Mouse (Mus musculus) small intestine, adult 2 months (tissue): ENCODE measurements around the gene Zfyve28.

ENCODE experiments used
- CTCF ChIP-seq: fragments of 200-500 bp; IDR thresholded peaks from 2 replicates; pipeline ENCODE4 v1.5.1; 2012; ENCODE audit warnings: low read depth, mild to moderate bottlenecking, control low read depth, inconsistent platforms, low read length, moderate library complexity, mixed read lengths; ENCODE audit not compliant: insufficient replicate concordance, insufficient read length; ENCODE audit errors: extremely low read depth
- POLR2A ChIP-seq: fragments of 200-500 bp; IDR thresholded peaks from 2 replicates; pipeline ENCODE4 v1.6.1; 2012; ENCODE audit warnings: low read depth, mild to moderate bottlenecking, control low read depth, inconsistent platforms, low read length, moderate library complexity

GRCm38 (mm10) chr5:34321236-34321635 is 33.0 kb upstream of the Zfyve28 start:
- TF ChIP-seq CTCF (no peak), POLR2A (no peak)
